Mouse (Mus musculus) liver, embryonic 15.5 days (tissue): ENCODE measurements around the gene Ccdc88c. TPM values are rescaled to one million over a fixed set of nuclear protein-coding genes. Genes with fewer than 3 reads are reported as not detected.
"Not testable (repeated sequence)": the region's sequence is repeated elsewhere in the genome, so short reads cannot be mapped to it uniquely, and the experiment has no call there.

Experiments used
- ATAC-seq: fragments of 200-750 bp; cut with Nextera tagmentation; 2 replicates; pipeline ENCODE4 v1.8.0; 2017; ENCODE audit warnings: moderate number of reproducible peaks, mild to moderate bottlenecking, moderate library complexity; ENCODE audit not compliant: insufficient read depth
- H3K27ac ChIP-seq: fragments of 300-500 bp; sonication (generic); replicated peaks from 2 replicates; pipeline ENCODE4 v1.5.1; 2015; ENCODE audit warnings: mild to moderate bottlenecking, inconsistent platforms
- H3K27me3 ChIP-seq: fragments of 300-500 bp; sonication (generic); 2 replicates; pipeline ENCODE4 v1.6.1; 2015; ENCODE audit warnings: mild to moderate bottlenecking, inconsistent platforms
- H3K36me3 ChIP-seq: fragments of 300-500 bp; sonication (generic); replicated peaks from 2 replicates; pipeline ENCODE4 v1.6.1; 2015; ENCODE audit warnings: moderate library complexity, mild to moderate bottlenecking, inconsistent platforms
- H3K4me1 ChIP-seq: fragments of 300-500 bp; sonication (generic); replicated peaks from 2 replicates; pipeline ENCODE4 v1.6.1; 2015; ENCODE audit warnings: inconsistent platforms
- H3K4me2 ChIP-seq: fragments of 300-500 bp; sonication (generic); 2 replicates; pipeline ENCODE4 v1.6.1; 2015; ENCODE audit warnings: moderate library complexity, mild to moderate bottlenecking, inconsistent platforms
- H3K4me3 ChIP-seq: fragments of 300-500 bp; sonication (generic); replicated peaks from 2 replicates; pipeline ENCODE4 v1.5.1; 2015; ENCODE audit warnings: mild to moderate bottlenecking, inconsistent platforms
- H3K9ac ChIP-seq: fragments of 300-500 bp; sonication (generic); 2 replicates; pipeline ENCODE4 v1.6.1; 2015; ENCODE audit warnings: moderate library complexity, mild to moderate bottlenecking, inconsistent platforms
- H3K9me3 ChIP-seq: fragments of 300-500 bp; sonication (generic); replicated peaks from 2 replicates; pipeline ENCODE4 v1.6.1; 2016; ENCODE audit warnings: inconsistent platforms
- whole genome bisulfite sequencing: fragments of 180-500 bp; shearing (Covaris S2); methylation state at CpG from one replicate; pipeline ENCODE4 v1.1.7; 2015; ENCODE audit warnings: mixed read lengths; ENCODE audit not compliant: insufficient replicate concordance; 5-methylcytosine and 5-hydroxymethylcytosine counted together
- polyA plus RNA-seq: library from polyadenylated mRNA; unstranded; fragments of >200 nt; fragmentation: Nextera tagmentation; extraction: Ambion mirVana; gene quantifications from 2 replicates; pipeline ENCODE4 v1.2.1, GENCODE M21; 2015

Gene Ccdc88c
- polyA plus RNA-seq, 1 experiment from 2014 or later, result 5.5 TPM

DNA sequence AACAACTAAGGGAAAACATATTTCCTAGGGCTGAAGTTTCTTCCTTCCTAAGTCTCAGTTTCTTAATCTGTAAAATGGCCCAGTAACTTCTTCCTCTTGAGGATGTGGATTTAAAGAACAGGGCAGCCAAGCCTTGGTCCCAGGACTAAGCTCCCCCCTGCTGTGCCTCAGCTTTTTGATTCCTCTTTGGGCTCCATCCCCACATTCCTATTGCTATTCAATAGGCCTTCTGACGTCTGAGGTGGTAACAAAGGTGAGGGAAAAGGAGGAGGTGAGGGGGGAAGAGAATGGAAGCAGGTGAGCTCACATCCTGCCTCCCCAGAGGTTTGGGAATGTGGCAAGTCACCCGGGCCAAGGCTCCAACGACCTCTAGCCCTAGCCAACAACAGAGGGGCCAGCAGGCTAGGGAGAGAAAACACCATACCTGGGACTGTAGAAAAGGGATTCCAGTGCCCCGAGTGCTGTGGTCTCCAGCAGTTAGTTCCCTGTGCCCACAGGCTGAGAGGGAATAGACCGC lies 12.4 kb downstream of the Ccdc88c start:
- Histone ChIP-seq H3K27me3 (no peaks in the 10 kb centered on the region), H3K4me1 (peaks cover 88% of the 10 kb centered on the region), H3K27ac (peak overlapping the region; percentile 69), H3K9ac (no peak overlapping the region), H3K4me3 (no peak overlapping the region), H3K4me2 (peak overlapping the region; percentile 42), H3K36me3 (peaks cover 20% of the 10 kb centered on the region), H3K9me3 (no peaks in the 10 kb centered on the region)
- ATAC-seq, result no peak
- 47% methylated on average over 5 of the region's 5 CpGs for WGBS

DNA sequence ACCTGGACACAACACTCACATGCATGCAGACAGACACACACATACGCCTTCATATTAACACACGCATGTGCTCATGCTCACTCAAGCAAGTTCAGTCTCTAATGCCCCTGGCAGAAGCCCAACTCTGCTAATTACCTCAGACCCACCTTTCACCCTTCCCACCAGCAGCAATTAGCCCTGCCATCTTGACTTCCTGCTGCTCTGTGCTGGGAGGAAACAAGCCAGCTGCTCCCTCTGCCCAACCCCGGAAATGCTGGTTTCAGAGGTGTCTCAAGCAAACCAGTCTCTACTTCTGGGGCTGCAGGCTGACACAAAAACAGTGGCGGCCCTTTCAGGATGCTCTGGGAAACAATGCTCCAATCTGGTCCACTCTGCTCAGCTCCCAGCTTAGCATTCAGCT lies 12.9 kb downstream of the Ccdc88c start:
- H3K36me3 ChIP-seq, result peaks cover 14% of the 10 kb centered on the region; the same call in 1 of the 2 replicates
- H3K27me3 ChIP-seq, result no peaks in the 10 kb centered on the region
- H3K27ac ChIP-seq, result peak overlapping the region; percentile 69
- no peak for ATAC-seq
- 49% methylated on average over 4 of the region's 4 CpGs for WGBS
- H3K9ac ChIP-seq, result peak overlapping the region; percentile 20; the same call in 1 of the 2 replicates
- peak overlapping the region; percentile 14; the same call in 1 of the 2 replicates for H3K4me3 ChIP-seq
- H3K9me3 ChIP-seq, result no peaks in the 10 kb centered on the region
- peaks cover 91% of the 10 kb centered on the region for H3K4me1 ChIP-seq
- H3K4me2 ChIP-seq, result peak overlapping the region; percentile 42

DNA sequence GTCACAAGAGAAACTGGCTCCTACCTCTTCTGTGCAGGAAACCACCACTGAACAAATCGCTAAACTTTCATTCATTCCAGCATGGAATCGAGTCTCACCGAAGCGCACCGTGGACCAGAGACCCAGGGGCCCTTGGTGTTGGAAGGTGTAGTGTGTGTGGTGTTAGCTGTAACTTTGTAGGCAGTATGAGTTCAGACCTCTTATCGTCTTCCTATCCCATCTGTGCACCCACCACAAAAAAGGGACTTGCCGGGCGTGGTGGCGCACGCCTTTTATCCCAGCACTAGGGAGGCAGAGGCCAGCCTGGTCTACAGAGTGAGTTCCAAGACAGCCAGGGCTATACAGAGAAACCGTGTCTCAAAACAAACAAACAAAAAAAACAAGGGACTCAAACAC lies 13.7 kb downstream of the Ccdc88c start:
- Histone ChIP-seq H3K9me3 (no peaks in the 10 kb centered on the region), H3K36me3 (peaks cover 7% of the 10 kb centered on the region; the same call in 1 of the 2 replicates), H3K4me2 (peak overlapping the region; percentile 42), H3K4me3 (peak overlapping the region; percentile 14; the same call in 1 of the 2 replicates), H3K27ac (peak overlapping the region; percentile 69; the same call in 1 of the 2 replicates), H3K9ac (peak overlapping the region; percentile 20; the same call in 1 of the 2 replicates), H3K27me3 (no peaks in the 10 kb centered on the region), H3K4me1 (peaks cover 96% of the 10 kb centered on the region)
- 33% methylated on average over 11 of the region's 11 CpGs for WGBS
- ATAC-seq, result peak; percentile 68

DNA sequence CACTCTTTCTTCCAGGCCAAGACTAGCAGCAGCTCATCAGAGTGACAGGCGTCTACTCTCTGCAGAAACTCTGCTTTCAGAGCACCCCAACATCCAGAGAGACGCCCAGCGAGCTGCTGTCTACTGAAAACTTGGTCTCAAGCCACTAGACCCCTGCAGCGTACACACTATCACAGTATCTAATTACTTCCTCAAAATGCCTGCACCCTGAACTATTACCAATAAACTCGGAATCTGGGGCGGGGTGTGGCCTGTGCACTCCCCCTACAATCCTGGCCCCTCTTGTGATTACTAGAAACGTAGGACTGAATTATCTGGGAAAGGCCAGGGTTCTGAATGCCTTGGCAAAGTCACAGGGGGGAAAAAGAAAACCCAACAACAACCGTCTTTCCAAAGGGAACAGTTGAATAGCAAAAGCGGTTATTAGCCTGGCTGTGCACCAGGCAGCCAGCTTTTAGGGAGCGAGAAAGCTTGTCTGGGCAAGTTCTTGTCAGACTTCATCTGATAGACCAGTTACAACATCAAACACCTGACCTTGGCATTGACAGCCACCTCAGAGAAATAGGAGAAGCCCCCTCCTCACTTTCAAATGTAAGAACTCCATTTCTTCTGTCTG lies 14.2 kb downstream of the Ccdc88c start:
- ATAC-seq, result no peak
- Histone ChIP-seq H3K9me3 (no peaks in the 10 kb centered on the region), H3K9ac (no peak overlapping the region), H3K27me3 (no peaks in the 10 kb centered on the region), H3K4me3 (no peak overlapping the region), H3K36me3 (0 out of 2 replicates have a peak, but pooled peaks cover 2% of the 10 kb centered on the region), H3K27ac (peak overlapping the region; percentile 20; the same call in 1 of the 2 replicates), H3K4me1 (peaks cover 96% of the 10 kb centered on the region), H3K4me2 (peak overlapping the region; percentile 42)
- WGBS, result 43% methylated on average over 10 of the region's 10 CpGs

DNA sequence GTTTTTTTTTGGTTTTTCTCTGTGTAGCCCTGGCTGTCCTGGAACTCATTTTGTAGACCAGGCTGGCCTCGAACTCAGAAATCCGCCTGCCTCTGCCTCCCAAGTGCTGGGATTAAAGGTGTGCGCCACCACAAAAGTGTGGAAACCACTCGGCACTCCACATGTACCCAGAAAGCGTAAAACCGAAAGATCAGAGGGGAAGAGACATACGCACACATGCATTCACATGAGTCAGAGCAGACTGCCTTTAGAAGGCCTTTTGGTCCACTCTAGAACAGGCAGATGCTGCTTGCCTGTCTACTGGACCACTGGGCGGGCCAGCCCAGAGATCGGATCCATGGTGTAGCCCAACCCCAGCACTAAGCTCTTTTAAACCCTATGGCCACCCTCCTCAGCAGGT lies 15.2 kb downstream of the Ccdc88c start:
- H3K9ac ChIP-seq, ATAC-seq, H3K36me3 ChIP-seq, H3K4me2 ChIP-seq, H3K4me3 ChIP-seq, H3K9me3 ChIP-seq, H3K27me3 ChIP-seq, H3K27ac ChIP-seq: not testable (repeated sequence)
- 82% methylated on average over 9 of the region's 9 CpGs for WGBS
- peaks cover 96% of the 10 kb centered on the region for H3K4me1 ChIP-seq

DNA sequence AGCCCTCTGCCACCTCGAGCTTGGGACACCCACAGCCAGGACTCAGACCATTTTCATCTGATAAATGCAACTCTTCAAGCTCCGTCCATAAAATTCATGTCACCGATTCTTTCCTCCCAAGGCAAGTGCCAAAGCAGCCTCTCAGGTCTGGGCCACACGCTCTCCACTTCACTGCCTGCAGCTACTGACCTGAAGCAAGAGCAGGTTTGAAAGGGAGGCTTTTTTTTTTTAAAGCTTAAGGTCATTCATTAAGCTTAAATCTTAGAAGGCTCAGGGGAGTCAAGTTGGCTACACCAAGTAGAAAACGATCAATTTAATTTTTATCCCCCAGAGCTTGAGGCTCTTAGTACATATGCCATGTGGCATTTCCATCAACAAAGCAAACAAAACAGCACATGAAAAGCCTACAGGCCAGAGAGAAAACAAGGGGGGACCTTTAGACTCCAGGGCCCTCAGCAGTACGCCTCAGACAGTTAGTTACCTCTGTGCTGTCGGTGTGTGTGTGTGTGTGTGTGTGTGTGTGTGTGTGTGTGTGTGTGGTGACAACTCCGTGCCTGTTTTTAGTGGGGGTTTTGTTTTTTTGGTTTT lies 15.7 kb downstream of the Ccdc88c start:
- Histone ChIP-seq H3K27ac (no peak overlapping the region), H3K9ac (no peak overlapping the region), H3K36me3 (no peaks in the 10 kb centered on the region), H3K4me1 (peaks cover 96% of the 10 kb centered on the region), H3K27me3 (no peaks in the 10 kb centered on the region), H3K9me3 (no peaks in the 10 kb centered on the region), H3K4me2 (no peak overlapping the region), H3K4me3 (no peak overlapping the region)
- ATAC-seq, result no peak
- 60% methylated on average over 8 of the region's 8 CpGs for WGBS

DNA sequence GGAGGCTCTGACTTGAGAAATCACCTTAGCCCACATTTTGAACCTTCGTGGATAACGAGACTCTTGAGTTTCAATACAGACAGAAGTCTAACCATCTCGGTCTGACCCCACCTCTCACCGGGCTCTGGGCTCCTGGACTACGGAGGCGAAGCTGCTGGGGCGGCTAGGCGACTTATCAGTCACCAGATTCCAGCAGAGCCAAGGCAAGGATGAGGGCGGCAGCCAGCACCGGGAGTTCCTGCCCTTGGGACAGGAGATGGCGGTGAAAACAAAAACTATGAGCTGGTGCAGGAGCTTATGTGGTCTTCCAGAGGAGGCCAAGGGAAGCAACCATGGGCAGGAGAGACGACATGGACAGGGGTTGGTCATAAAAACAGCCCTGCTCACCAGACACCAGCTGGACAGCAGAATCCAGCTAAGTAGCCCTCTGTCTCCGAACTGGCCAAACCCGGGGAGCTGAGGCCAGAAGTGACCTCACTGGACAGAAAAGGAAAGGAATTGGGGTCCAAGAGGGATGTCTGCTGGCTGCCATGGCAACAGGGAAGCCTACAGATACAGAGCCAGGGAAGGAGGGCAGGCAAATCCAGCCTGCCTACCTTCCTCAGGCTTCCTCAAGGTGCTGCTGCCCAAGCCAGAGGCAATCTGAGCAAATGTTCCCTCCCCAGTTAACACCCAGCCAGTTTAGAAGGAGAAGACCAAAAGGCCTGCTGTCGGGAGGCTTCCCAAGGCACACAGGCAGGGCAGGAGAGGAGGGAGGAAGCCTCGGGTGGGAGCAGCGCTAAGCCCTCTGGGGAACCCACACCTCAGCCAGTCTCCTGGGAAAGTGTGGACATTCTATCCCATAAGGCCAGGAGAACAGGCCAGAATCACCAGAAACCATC lies 16.4 kb downstream of the Ccdc88c start:
- no peaks in the 10 kb centered on the region for H3K36me3 ChIP-seq
- no peaks in the 10 kb centered on the region for H3K9me3 ChIP-seq
- peaks cover 96% of the 10 kb centered on the region for H3K4me1 ChIP-seq
- H3K27me3 ChIP-seq, result no peaks in the 10 kb centered on the region
- WGBS, result 48% methylated on average over 17 of the region's 17 CpGs
- no peak for ATAC-seq
- peak overlapping the region; percentile 13 for H3K4me2 ChIP-seq
- no peak overlapping the region; the same call in 1 of the 2 replicates for H3K9ac ChIP-seq
- no peak overlapping the region for H3K4me3 ChIP-seq
- no peak overlapping the region; the same call in 1 of the 2 replicates for H3K27ac ChIP-seq

DNA sequence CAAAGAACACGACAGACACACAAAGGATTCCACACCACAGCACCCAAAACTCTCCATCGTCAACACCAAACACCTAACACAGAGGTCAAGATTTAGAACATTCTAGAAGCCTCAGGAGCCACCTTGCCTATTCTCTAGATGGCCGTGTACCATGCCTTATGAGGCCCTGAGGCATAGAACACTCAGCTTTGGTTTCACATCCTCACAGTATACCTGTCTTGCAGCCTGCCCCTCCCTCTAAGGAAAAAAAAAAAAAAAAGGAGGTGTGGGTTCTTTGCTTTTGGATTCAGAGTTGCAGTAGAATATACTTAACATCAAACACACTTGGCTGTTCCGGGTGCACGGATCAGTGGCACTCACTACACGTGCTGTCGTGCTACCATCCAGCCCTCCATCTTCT lies 17.8 kb downstream of the Ccdc88c start:
- Histone ChIP-seq H3K9me3 (no peaks in the 10 kb centered on the region), H3K4me3 (no peak overlapping the region), H3K36me3 (no peaks in the 10 kb centered on the region), H3K4me2 (no peak overlapping the region), H3K27me3 (no peaks in the 10 kb centered on the region), H3K27ac (0 out of 2 replicates have a peak overlapping the region, but pooled peaks have one; percentile 64), H3K9ac (no peak overlapping the region), H3K4me1 (peaks cover 96% of the 10 kb centered on the region)
- 81% methylated on average over 7 of the region's 7 CpGs for WGBS
- ATAC-seq, result no peak

DNA sequence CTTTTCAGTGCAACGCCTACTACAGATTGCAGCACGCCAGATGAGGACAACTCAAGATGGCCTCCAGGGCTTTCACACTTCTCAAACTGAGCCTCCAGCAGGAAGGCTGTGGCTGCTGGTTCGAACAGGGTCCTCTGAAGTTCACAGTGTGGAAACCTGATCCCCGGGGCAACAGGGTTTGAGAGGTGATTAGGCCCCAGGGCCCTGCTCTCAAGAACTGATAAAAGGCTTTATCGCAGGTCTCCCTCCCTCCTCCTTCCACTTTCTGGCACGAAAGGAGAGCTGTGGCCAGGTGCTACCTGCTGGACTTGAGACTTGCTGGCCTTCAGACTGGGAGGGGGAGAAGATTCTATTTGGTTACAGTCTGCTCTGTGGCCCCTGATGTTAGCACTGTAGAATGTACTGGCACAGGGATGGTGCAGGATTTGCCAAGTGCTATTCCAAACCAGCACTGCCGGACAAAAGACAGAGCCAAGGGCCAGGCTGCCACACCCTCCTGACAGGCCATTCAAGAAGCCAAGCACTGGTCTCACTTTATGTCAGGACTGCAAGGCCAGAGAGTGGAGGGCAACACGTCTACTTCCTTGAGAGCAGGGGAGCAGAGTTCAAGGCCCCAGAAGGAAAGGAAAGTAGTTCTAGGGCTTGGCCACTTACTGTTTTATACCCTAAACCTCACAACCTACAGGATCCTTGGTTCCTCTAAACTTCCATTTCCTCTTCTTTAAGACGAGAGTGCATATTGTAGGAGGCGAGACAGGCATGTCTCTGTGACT lies 18.5 kb downstream of the Ccdc88c start:
- Histone ChIP-seq H3K4me2 (peak overlapping the region; percentile 47), H3K36me3 (no peaks in the 10 kb centered on the region; the same call in 1 of the 2 replicates), H3K27me3 (no peaks in the 10 kb centered on the region), H3K4me3 (no peak overlapping the region), H3K9me3 (no peaks in the 10 kb centered on the region), H3K4me1 (peaks cover 96% of the 10 kb centered on the region), H3K27ac (peak overlapping the region; percentile 64), H3K9ac (no peak overlapping the region)
- WGBS, result 26% methylated on average over 10 of the region's 10 CpGs
- peak; percentile 51 for ATAC-seq

DNA sequence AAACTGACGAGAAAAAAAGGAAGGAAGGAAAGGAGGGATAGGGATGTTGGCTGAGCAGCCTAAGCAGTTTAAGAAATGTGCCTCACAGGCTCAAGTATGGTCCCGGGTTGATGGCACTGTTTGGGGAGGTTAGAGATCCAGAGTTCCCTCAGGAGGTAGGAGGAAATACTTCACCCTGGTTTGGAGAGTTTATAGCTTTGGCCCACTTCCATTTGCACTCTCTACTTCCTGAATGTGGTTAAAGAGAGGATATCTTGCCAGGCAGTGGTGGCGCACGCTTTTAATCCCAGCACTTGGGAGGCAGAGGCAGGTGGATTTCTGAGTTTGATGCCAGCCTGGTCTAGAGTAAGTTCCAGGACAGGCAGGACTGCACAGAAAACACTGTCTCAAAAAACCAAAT lies 19.6 kb downstream of the Ccdc88c start:
- no peak for ATAC-seq
- peak overlapping the region; percentile 64; the same call in 1 of the 2 replicates for H3K27ac ChIP-seq

More for the DNA sequence above, 19.6 kb downstream of the Ccdc88c start:
- Histone ChIP-seq H3K4me3 (no peak overlapping the region), H3K9ac (no peak overlapping the region), H3K4me2 (no peak overlapping the region), H3K27me3 (no peaks in the 10 kb centered on the region), H3K4me1 (peaks cover 89% of the 10 kb centered on the region), H3K36me3 (no peaks in the 10 kb centered on the region; the same call in 1 of the 2 replicates), H3K9me3 (no peaks in the 10 kb centered on the region)
- 63% methylated on average over 4 of the region's 4 CpGs for WGBS
